16 mouse cellular contexts compared by ENCODE assay signal in genomic region chr19:46968833-46969232, GRCm38 (mm10). TPM values are rescaled to one million over a fixed set of nuclear protein-coding genes. Genes with fewer than 3 reads are reported as not detected.
DNase-seq lines count a peak whose midpoint lies in the region; ATAC-seq and TF ChIP-seq lines count a peak whose summit lies in the region.
"Had no signal": no experiment of that assay in that cellular context is flagged by ENCODE, and none has a peak within 500 bp of the region (broad histone marks: within the 10 kb centered on the region; RNA-seq: fewer than 3 reads in every experiment).

No protein-coding gene starts in this region.

- H3K4me1 ChIP-seq in cerebellum, adult 2 months (ENCODE audit: control insufficient read depth, insufficient read depth, low read length): peaks cover 19% of the 10 kb centered on the region
- H3K4me1 ChIP-seq in bone marrow macrophage, adult 2 months (ENCODE audit: control insufficient read depth, insufficient read depth, low read length): peaks cover 40% of the 10 kb centered on the region
- peaks cover 18% of the 10 kb centered on the region for H3K4me1 ChIP-seq in neural tube, embryonic 15.5 days
- peaks cover 16% of the 10 kb centered on the region for H3K4me1 ChIP-seq in kidney, embryonic 16.5 days (ENCODE audit: insufficient read depth, low read length)

- no peaks in the 10 kb centered on the region for H3K36me3 ChIP-seq in macrophage (ENCODE audit: inconsistent target)
- H3K36me3 ChIP-seq in neural tube, embryonic 15.5 days: no peaks in the 10 kb centered on the region
- no peaks in the 10 kb centered on the region for H3K36me3 ChIP-seq in kidney, embryonic 16.5 days (ENCODE audit: insufficient read depth, low read length)
- H3K36me3 ChIP-seq: embryonic facial prominence, embryonic 13.5 days; hindbrain, embryonic 15.5 days; limb, embryonic 12.5 days; liver, embryonic 15.5 days; neural tube, embryonic 12.5 days had no signal

- H3K9ac ChIP-seq in neural tube, embryonic 15.5 days (replicated peaks): no peak overlapping the region
- H3K9ac ChIP-seq in kidney, embryonic 16.5 days (replicated peaks; ENCODE audit: low read length): no peak overlapping the region
- H3K9ac ChIP-seq: embryonic facial prominence, embryonic 13.5 days; hindbrain, embryonic 15.5 days; limb, embryonic 12.5 days; liver, embryonic 15.5 days; neural tube, embryonic 12.5 days had no signal

- H3K79me2 ChIP-seq in macrophage (ENCODE audit: inconsistent target): no peaks in the 10 kb centered on the region

- TF ChIP-seq CTCF in cerebellum, adult 2 months (IDR thresholded peaks at IDR 0.05; ENCODE audit: borderline replicate concordance, insufficient read depth, low read depth, low read length): no peak
- no peak for TF ChIP-seq CTCF in layer of hippocampus, adult 2 months (conservative IDR thresholded peaks at IDR 0.05)
- no peak for TF ChIP-seq CTCF in bone marrow macrophage, adult 2 months (IDR thresholded peaks at IDR 0.05; ENCODE audit: low read depth, low read length)

- peak in 1 of 2 experiments; percentile 36 for DNase-seq in cerebellum, adult 2 months
- DNase-seq in cerebellum, postnatal 14 days: no peak
- no peak for DNase-seq in layer of hippocampus, adult 2 months (ENCODE audit: low spot score in 2 of 2)
- DNase-seq in layer of hippocampus, adult 8-10 months (ENCODE audit: low spot score in 2 of 2): no peak
- DNase-seq: cerebellum, adult 11-12 months; thymus, adult 2 months had no signal

- H3K4me2 ChIP-seq in neural tube, embryonic 15.5 days: no peak overlapping the region
- no peak overlapping the region for H3K4me2 ChIP-seq in kidney, embryonic 16.5 days (replicated peaks; ENCODE audit: low read depth, low read length)
- H3K4me2 ChIP-seq: embryonic facial prominence, embryonic 13.5 days; hindbrain, embryonic 15.5 days; limb, embryonic 12.5 days; liver, embryonic 15.5 days; neural tube, embryonic 12.5 days had no signal

- no peak for TF ChIP-seq POLR2A in cerebellum, adult 2 months (IDR thresholded peaks at IDR 0.05; ENCODE audit: borderline replicate concordance, insufficient read depth, low read length)
- no peak for TF ChIP-seq POLR2A in bone marrow macrophage, adult 2 months (IDR thresholded peaks at IDR 0.05; ENCODE audit: borderline replicate concordance, low read depth, low read length)

- H3K9me3 ChIP-seq in neural tube, embryonic 15.5 days (replicated peaks): no peaks in the 10 kb centered on the region
- no peaks in the 10 kb centered on the region for H3K9me3 ChIP-seq in kidney, embryonic 16.5 days (ENCODE audit: low read length)
- H3K9me3 ChIP-seq: embryonic facial prominence, embryonic 13.5 days; hindbrain, embryonic 15.5 days; limb, embryonic 12.5 days; liver, embryonic 15.5 days; neural tube, embryonic 12.5 days had no signal

- WGBS in cerebellum, adult 2 months: 72% methylated on average over 5 of the region's 5 CpGs
- WGBS in macrophage (ENCODE audit: missing documents): 88% methylated on average over 5 of the region's 5 CpGs
- 82% methylated on average over 5 of the region's 5 CpGs for WGBS in neural tube, embryonic 15.5 days
- WGBS in kidney, embryonic 16.5 days: 84% methylated on average over 5 of the region's 5 CpGs

- no peaks in the 10 kb centered on the region for H3K27me3 ChIP-seq in cerebellum, adult 2 months (ENCODE audit: control insufficient read depth, insufficient read depth, low read length)
- H3K27me3 ChIP-seq in neural tube, embryonic 15.5 days (replicated peaks): no peaks in the 10 kb centered on the region
- H3K27me3 ChIP-seq in kidney, embryonic 16.5 days (ENCODE audit: insufficient read depth, low read length): no peaks in the 10 kb centered on the region
- H3K27me3 ChIP-seq: embryonic facial prominence, embryonic 13.5 days; hindbrain, embryonic 15.5 days; limb, embryonic 12.5 days; liver, embryonic 15.5 days; neural tube, embryonic 12.5 days; Patski had no signal

- 0 out of 2 replicates have a peak overlapping the region, but pooled peaks have one; percentile 10 for H3K27ac ChIP-seq in cerebellum, adult 2 months (ENCODE audit: insufficient read depth, low read length)
- H3K27ac ChIP-seq in layer of hippocampus, adult 2 months: peak overlapping the region; percentile 96
- H3K27ac ChIP-seq in bone marrow macrophage, adult 2 months (ENCODE audit: insufficient read depth, low read depth, low read length): peak overlapping the region; percentile 80
- peak overlapping the region; percentile 78 for H3K27ac ChIP-seq in macrophage
- no peak overlapping the region for H3K27ac ChIP-seq in neural tube, embryonic 15.5 days (replicated peaks)
- no peak overlapping the region for H3K27ac ChIP-seq in kidney, embryonic 16.5 days (ENCODE audit: low read length)
- H3K27ac ChIP-seq: embryonic facial prominence, embryonic 13.5 days; hindbrain, embryonic 15.5 days; limb, embryonic 12.5 days; neural tube, embryonic 12.5 days had no signal

- H3K4me3 ChIP-seq in cerebellum, adult 2 months (replicated peaks; ENCODE audit: insufficient read depth, low read depth, low read length): no peak overlapping the region
- H3K4me3 ChIP-seq in layer of hippocampus, adult 2 months: no peak overlapping the region
- 0 out of 2 replicates have a peak overlapping the region, but pooled peaks have one; percentile 19 for H3K4me3 ChIP-seq in bone marrow macrophage, adult 2 months (ENCODE audit: insufficient read depth, low read length)
- no peak overlapping the region for H3K4me3 ChIP-seq in macrophage (ENCODE audit: inconsistent target)
- H3K4me3 ChIP-seq in neural tube, embryonic 15.5 days (replicated peaks): no peak overlapping the region
- H3K4me3 ChIP-seq in kidney, embryonic 16.5 days (ENCODE audit: low read length): no peak overlapping the region
- H3K4me3 ChIP-seq: embryonic facial prominence, embryonic 13.5 days; hindbrain, embryonic 15.5 days; limb, embryonic 12.5 days; liver, embryonic 15.5 days; neural tube, embryonic 12.5 days had no signal

- no peak for ATAC-seq in neural tube, embryonic 15.5 days (ENCODE audit: low FRiP score)
- no peak for ATAC-seq in kidney, embryonic 16.5 days (ENCODE audit: low FRiP score, low TSS enrichment)

RNA-seq across cellular contexts. Expression of gene Ina, which starts 45.7 kb away (rescaled TPM):
- polyA plus RNA-seq in cerebellum, adult 2 months (2012; rRNA removed): 214 and 232 TPM in 2 replicates
- total RNA-seq in layer of hippocampus, adult 2 months (2021): 100 to 1,000 TPM; 170 to 180 TPM
- 100 to 1,000 TPM; 144 to 177 (median 163) TPM for total RNA-seq in layer of hippocampus, adult 8-10 months (2022)
- polyA plus RNA-seq in bone marrow macrophage, adult 2 months (2012; ENCODE audit: insufficient read depth, insufficient read length, missing spikeins): not detected in 2 replicates
- not detected for total RNA-seq in macrophage (2018; cell fraction: chromatin; rRNA removed)
- total RNA-seq in macrophage (2018; cell fraction: cytosol; rRNA removed): not detected
- total RNA-seq in macrophage (2018; cell fraction: nucleus; rRNA removed): not detected
- not detected in 3 replicates for polyA plus RNA-seq in macrophage (2018)
- polyA plus RNA-seq in neural tube, embryonic 15.5 days (2015; fragmentation: Nextera tagmentation; extraction: Ambion mirVana): 385 and 491 TPM in 2 replicates
- polyA plus RNA-seq in kidney, embryonic 16.5 days (2015; fragmentation: Nextera tagmentation; extraction: Ambion mirVana): 0.71 and 2.1 TPM in 2 replicates

RNA-seq across cellular contexts. Expression of gene Nt5c2, which starts 46.1 kb away (rescaled TPM):
- polyA plus RNA-seq in cerebellum, adult 2 months (2012; rRNA removed): 48.9 and 49.3 TPM in 2 replicates
- 10 to 100 TPM; 80.9 to 84.4 TPM for total RNA-seq in layer of hippocampus, adult 2 months (2021)
- 100 to 1,000 TPM in 1 of 4 experiments, 10 to 100 TPM in 3; 72.5 to 101 (median 83.1) TPM for total RNA-seq in layer of hippocampus, adult 8-10 months (2022)
- 56.5 and 61.9 TPM in 2 replicates for polyA plus RNA-seq in bone marrow macrophage, adult 2 months (2012; ENCODE audit: insufficient read depth, insufficient read length, missing spikeins)
- 100 to 1,000 TPM in 17 of 26 experiments, 10 to 100 TPM in 9; 27.4 to 302 (median 150) TPM for total RNA-seq in macrophage (2018; cell fraction: chromatin; rRNA removed)
- 10 to 100 TPM; 27.9 to 50.7 (median 38.9) TPM for total RNA-seq in macrophage (2018; cell fraction: cytosol; rRNA removed)
- 100 to 1,000 TPM in 6 of 26 experiments, 10 to 100 TPM in 20; 22.1 to 136 (median 68.3) TPM for total RNA-seq in macrophage (2018; cell fraction: nucleus; rRNA removed)
- polyA plus RNA-seq in macrophage (2018): 37.6 to 49.9 TPM (median 47.8 TPM) in 3 replicates
- polyA plus RNA-seq in neural tube, embryonic 15.5 days (2015; fragmentation: Nextera tagmentation; extraction: Ambion mirVana): 72.1 and 78.5 TPM in 2 replicates
- polyA plus RNA-seq in kidney, embryonic 16.5 days (2015; fragmentation: Nextera tagmentation; extraction: Ambion mirVana): 77.5 and 89.4 TPM in 2 replicates

Comparison
In these comparisons a context has a peak if more than half of its experiments do, and no peak if none do; other contexts are left out.
1. H3K27ac ChIP-seq: peak in cerebellum, adult 2 months (single experiment), layer of hippocampus, adult 2 months (single experiment), bone marrow macrophage, adult 2 months (single experiment) and macrophage (single experiment); none in neural tube, embryonic 15.5 days (single experiment) and kidney, embryonic 16.5 days (single experiment).
2. RNA of gene Ina, which starts 45.7 kb away (polyA plus RNA-seq): 385 to 491 TPM in neural tube, embryonic 15.5 days and 214 to 232 TPM in cerebellum, adult 2 months; 0.71 to 2.1 TPM in kidney, embryonic 16.5 days, not detected in macrophage and not detected in bone marrow macrophage, adult 2 months; every median in the first group is over 10 times any median in the second.